Mouse (Mus musculus): ENCODE results near the gene Bcl2l1. TPM values are rescaled to one million over a fixed set of nuclear protein-coding genes. Genes with fewer than 3 reads are reported as not detected.
A peak's percentile ranks its signal among the peaks of the same experiment; 100 is the strongest.

Bcl2l1 gene
- polyA plus RNA-seq, 1 experiment: 42.2 TPM

DNA sequence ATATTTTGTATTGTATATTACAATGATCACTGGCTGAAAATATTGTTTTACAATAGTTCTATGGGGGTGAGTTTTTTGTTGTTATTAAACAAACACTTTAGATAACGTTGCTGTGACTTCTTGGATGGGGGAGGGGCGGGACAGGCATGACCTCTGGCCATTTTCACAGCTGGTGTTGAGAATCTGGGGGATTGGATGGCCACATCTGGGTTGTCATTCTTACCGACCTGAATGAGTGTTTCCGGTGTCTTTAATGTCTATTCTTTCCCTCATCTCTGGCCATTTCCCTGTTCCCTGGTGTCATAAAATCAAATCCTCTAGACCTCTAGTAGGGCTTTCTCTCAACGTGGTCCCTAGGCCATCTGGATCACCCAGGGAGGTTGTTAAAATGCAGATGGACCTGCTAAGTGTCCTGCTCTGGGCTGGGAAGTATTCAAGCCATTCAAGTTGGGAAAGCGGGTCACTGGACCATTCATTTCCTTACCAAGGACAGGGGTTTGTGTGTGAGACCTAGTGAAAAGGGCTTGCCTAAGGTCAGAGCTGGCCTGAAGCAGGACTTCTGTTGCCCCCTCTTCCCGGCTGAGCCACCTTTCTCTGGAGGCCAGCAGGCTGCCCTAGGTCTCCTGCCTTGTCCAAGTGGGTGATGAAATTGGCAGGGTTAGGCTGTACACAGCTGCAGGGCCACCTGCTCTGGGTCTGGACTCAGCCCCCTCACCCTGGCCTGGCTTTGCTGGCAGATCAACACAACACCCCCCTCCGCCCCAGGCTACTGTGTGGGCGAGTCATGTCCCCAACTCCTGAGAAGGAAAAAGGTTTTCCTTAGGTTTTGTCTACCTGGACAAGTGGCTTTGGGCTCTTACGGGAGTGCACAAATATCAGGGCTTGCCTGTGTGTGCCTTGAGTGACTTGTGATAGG is 94.0 kb downstream of the Bcl2l1 start:
- peak; percentile 72 for DNase-seq (ENCODE audit: low read depth)

DNA sequence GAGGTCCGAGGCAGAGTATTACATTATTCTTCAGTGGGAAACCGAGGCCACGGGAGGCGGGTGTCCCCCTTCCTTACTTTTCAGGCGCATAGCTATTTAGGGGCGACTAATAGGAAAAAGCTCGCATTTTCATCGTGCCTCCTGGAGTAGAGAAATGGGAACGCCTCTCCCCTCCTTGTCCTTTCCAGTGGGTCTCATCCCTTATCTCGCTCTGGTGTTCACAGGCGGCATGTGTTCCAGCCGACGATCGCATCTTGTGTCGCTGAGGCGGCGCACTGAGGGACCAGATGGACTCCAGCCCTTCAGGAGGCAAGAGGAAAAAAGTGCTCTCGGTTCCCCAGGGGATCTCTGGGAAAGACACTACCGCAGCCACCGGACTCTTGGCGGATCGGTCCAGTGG is 94.8 kb downstream of the Bcl2l1 start:
- DNase-seq (ENCODE audit: low read depth): no peak

DNA sequence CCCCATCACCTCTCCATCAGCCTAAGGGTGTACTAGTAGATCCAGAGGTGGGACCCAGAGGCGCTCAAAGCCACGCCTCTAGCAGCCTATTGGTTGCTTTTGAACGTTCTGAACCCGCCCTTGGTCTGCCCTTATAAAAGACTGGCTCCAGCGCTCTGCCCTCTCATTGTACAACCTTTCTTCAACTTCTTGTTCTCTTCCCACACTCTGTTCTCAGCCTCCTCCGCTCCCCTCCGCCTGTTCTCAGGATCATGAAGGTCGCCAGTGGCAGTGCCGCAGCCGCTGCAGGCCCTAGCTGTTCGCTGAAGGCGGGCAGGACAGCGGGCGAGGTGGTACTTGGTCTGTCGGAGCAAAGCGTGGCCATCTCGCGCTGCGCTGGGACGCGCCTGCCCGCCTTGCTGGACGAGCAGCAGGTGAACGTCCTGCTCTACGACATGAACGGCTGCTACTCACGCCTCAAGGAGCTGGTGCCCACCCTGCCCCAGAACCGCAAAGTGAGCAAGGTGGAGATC is 95.4 kb downstream of the Bcl2l1 start, which contains the start of gene Id1:
Gene Id1, plus strand, starts transcription at position 162 of the 512 bp plus-strand sequence.
- DNase-seq (ENCODE audit: low read depth): peak; percentile 54

DNA sequence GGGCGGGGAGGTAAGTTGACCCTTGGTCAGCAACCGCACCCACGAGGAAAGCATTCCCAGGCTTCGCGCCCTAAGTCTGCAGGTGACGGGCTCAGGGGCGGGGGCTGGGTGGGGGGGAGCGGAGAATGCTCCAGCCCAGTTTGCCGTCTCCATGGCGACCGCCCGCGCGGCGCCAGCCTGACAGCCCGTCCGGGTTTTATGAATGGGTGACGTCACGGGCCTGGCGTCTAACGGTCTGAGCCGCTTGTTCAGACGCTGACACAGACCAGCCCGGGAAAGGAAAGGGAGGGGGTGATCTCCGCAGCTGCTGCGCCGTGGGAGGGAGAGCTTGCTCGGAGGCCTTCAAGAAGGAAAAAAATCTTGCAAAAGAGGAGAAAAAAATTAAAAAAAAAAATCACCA is 96.5 kb downstream of the Bcl2l1 start:
- DNase-seq (ENCODE audit: low read depth): no peak

DNA sequence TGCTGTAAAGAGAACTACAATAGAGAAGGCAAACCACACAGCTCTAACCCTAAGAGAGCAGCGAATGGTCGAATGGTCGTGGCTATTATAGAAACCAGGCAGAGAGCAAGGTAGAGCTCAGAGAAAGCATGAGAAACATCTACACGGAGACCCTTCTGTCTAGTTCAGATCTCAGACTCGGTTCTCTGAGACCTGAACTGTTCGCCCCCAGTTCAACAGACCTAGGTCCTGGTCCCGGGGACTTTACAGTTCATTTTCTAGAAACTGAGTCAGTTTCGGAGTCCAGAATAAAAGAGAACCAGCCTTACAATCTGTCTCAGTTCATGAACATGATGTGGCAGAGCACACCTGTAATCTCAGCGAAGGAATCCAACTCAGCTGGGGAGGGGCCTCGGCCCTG is 97.0 kb downstream of the Bcl2l1 start:
- no peak for DNase-seq (ENCODE audit: low read depth)

DNA sequence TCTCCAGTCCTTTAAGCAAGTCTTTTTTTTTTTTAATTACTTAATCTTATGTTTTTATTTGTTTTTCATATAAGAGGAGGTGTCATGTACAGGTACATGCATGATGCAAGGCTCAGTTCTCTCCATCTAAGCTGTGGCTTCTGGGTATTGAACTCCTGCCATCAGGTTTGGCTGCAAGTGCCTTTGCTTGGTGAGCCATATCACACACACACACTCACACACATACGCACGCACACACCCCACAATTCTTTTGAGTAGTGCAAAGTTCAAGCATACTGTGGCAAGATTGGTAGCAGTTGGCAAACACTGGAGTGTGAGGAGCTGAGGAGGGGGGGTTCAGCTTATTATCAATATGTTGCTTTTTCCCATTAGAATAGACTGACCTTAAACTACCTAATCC is 98.3 kb downstream of the Bcl2l1 start:
- DNase-seq (ENCODE audit: low read depth): peak; percentile 84

Other genes starting within 250 kb of the Bcl2l1 start
- gene Defb45, start 232.3 kb downstream of the Bcl2l1 start, polyA plus RNA-seq (2012; rRNA removed): 162 and 204 TPM in 2 replicates
- 5.4 and 9.0 TPM in 2 replicates for gene Defb36, start 227.4 kb downstream of the Bcl2l1 start, polyA plus RNA-seq (2012; rRNA removed)
- 6,893 and 7,961 TPM in 2 replicates for gene Defb25, start 208.7 kb downstream of the Bcl2l1 start, polyA plus RNA-seq (2012; rRNA removed)
- gene Rem1, start 204.8 kb downstream of the Bcl2l1 start, polyA plus RNA-seq (2012; rRNA removed): 41.5 and 49.3 TPM in 2 replicates
- 162 and 163 TPM in 2 replicates for gene H13, start 162.3 kb downstream of the Bcl2l1 start, polyA plus RNA-seq (2012; rRNA removed)
- gene Mcts2, start 144.7 kb downstream of the Bcl2l1 start, polyA plus RNA-seq (2012; rRNA removed): 7.6 and 9.0 TPM in 2 replicates
- gene Id1, start 95.5 kb downstream of the Bcl2l1 start, polyA plus RNA-seq (2012; rRNA removed): 78.7 and 137 TPM in 2 replicates
- gene Cox4i2, start 77.6 kb downstream of the Bcl2l1 start, polyA plus RNA-seq (2012; rRNA removed): 3.8 and 6.0 TPM in 2 replicates
- gene Tpx2, start 16.2 kb upstream of the Bcl2l1 start, polyA plus RNA-seq (2012; rRNA removed): 0.80 and 0.90 TPM in 2 replicates
- gene Mylk2, start 79.6 kb upstream of the Bcl2l1 start, polyA plus RNA-seq (2012; rRNA removed): 0.60 and 0.61 TPM in 2 replicates
- gene Foxs1, start 101.5 kb upstream of the Bcl2l1 start, polyA plus RNA-seq (2012; rRNA removed): 13.4 and 15.6 TPM in 2 replicates
- 17.7 and 18.0 TPM in 2 replicates for gene Dusp15, start 120.0 kb upstream of the Bcl2l1 start, polyA plus RNA-seq (2012; rRNA removed)
- gene Ttll9, start 130.8 kb upstream of the Bcl2l1 start, polyA plus RNA-seq (2012; rRNA removed): 8.4 and 15.6 TPM in 2 replicates
- 160 and 161 TPM in 2 replicates for gene Pdrg1, start 183.7 kb upstream of the Bcl2l1 start, polyA plus RNA-seq (2012; rRNA removed)
- gene Xkr7, start 200.1 kb upstream of the Bcl2l1 start, polyA plus RNA-seq (2012; rRNA removed): 5.4 and 8.2 TPM in 2 replicates
- gene Ccm2l, start 234.2 kb upstream of the Bcl2l1 start, polyA plus RNA-seq (2012; rRNA removed): 28.2 and 31.0 TPM in 2 replicates